Comparison of ENCODE assay signal across 8 mouse cellular contexts in genomic region chr12:70967581-70967980, GRCm38 (mm10). TPM values are rescaled to one million over a fixed set of nuclear protein-coding genes. Genes with fewer than 3 reads are reported as not detected.
DNase-seq lines count a peak whose midpoint lies in the region; ATAC-seq lines count a peak whose summit lies in the region.

No protein-coding gene starts in this region.

- peak overlapping the region; percentile 93 to 96 for H3K27ac ChIP-seq in heart, embryonic 14.5 days (replicated peaks in 1 of 2; ENCODE audit: control insufficient read depth in 1 of 2, insufficient read depth in 1 of 2, low read depth in 2 of 2, low read length in 2 of 2)
- peak overlapping the region; percentile 62; the same call in 1 of the 2 replicates for H3K27ac ChIP-seq in midbrain, embryonic 11.5 days (ENCODE audit: low read depth, low read length)

- intact Hi-C loops in gastrocnemius, postnatal 36 days (cut with DNase I), result loop anchor here (5.0 kb wide), 1 partner anchor 50 kb away; the partner anchor contains the start of gene Arid4a

- H3K36me3 ChIP-seq in heart, embryonic 14.5 days (ENCODE audit: control insufficient read depth, insufficient read depth, low read length), result peaks cover 22% of the 10 kb centered on the region
- H3K36me3 ChIP-seq in midbrain, embryonic 11.5 days (ENCODE audit: control insufficient read depth, insufficient read depth, low read length), result peaks cover 3% of the 10 kb centered on the region; the same call in 1 of the 2 replicates

- no peaks in the 10 kb centered on the region for H3K27me3 ChIP-seq in heart, embryonic 14.5 days (ENCODE audit: control insufficient read depth, insufficient read depth, low read length)
- no peaks in the 10 kb centered on the region for H3K27me3 ChIP-seq in midbrain, embryonic 11.5 days (ENCODE audit: control insufficient read depth, insufficient read depth, low read length)

- H3K9me3 ChIP-seq in heart, embryonic 14.5 days (ENCODE audit: control insufficient read depth, low read length), result no peaks in the 10 kb centered on the region
- H3K9me3 ChIP-seq in midbrain, embryonic 11.5 days (ENCODE audit: control insufficient read depth, low read length), result no peaks in the 10 kb centered on the region

- peak overlapping the region; percentile 56 to 78; a peak in 3 of 4 replicates for H3K4me3 ChIP-seq in heart, embryonic 14.5 days (ENCODE audit: control insufficient read depth in 1 of 2, insufficient read depth in 1 of 2, low read depth in 1 of 2, low read length in 2 of 2)
- peak overlapping the region; percentile 52 for H3K4me3 ChIP-seq in midbrain, embryonic 11.5 days (ENCODE audit: low read depth, low read length)

- WGBS in heart, embryonic 14.5 days, result 33% methylated on average over 8 of the region's 8 CpGs
- 53% methylated on average over 8 of the region's 8 CpGs for WGBS in midbrain, embryonic 11.5 days

- H3K9ac ChIP-seq in heart, embryonic 14.5 days (ENCODE audit: low read length), result peak overlapping the region; percentile 83
- peak overlapping the region; percentile 72 for H3K9ac ChIP-seq in midbrain, embryonic 11.5 days (ENCODE audit: low read length)

- ATAC-seq in heart, embryonic 14.5 days (ENCODE audit: insufficient number of reproducible peaks, insufficient read depth, low FRiP score, low read depth), result no peak
- ATAC-seq in midbrain, embryonic 11.5 days (ENCODE audit: low FRiP score), result no peak

- 0 out of 4 replicates have a peak, but pooled peaks cover 0 to 4% of the 10 kb centered on the region in 2 experiments for H3K4me1 ChIP-seq in heart, embryonic 14.5 days (ENCODE audit: control insufficient read depth in 2 of 2, insufficient read depth in 2 of 2, low read length in 2 of 2)
- H3K4me1 ChIP-seq in midbrain, embryonic 11.5 days (ENCODE audit: control insufficient read depth, insufficient read depth, low read length), result peaks cover 2% of the 10 kb centered on the region; the same call in 1 of the 2 replicates

- H3K4me2 ChIP-seq in heart, embryonic 14.5 days (ENCODE audit: low read length), result peak overlapping the region; percentile 67
- H3K4me2 ChIP-seq in midbrain, embryonic 11.5 days, result peak overlapping the region; percentile 52

- peak; percentile 33 for DNase-seq in kidney, adult 9 months
- no peak for DNase-seq in kidney, postnatal 10 days
- DNase-seq in MN1 (ENCODE audit: low spot score), result peak; percentile 39
- peak; percentile 87 for DNase-seq in midbrain, embryonic 11.5 days (ENCODE audit: low spot score, missing footprints)
- DNase-seq in gastrocnemius, postnatal 36 days, result no peak
- no peak for DNase-seq in testis, postnatal 10 days (ENCODE audit: low spot score)
- DNase-seq in spleen, adult 18-20 months, result no peak

RNA-seq across cellular contexts. Expression of gene Psma3, which starts 6.8 kb away (rescaled TPM):
- 427 and 453 TPM in 2 replicates for polyA plus RNA-seq in heart, embryonic 14.5 days (2014; fragmentation: Nextera tagmentation; extraction: Ambion mirVana)
- 654 and 676 TPM in 2 replicates for polyA plus RNA-seq in midbrain, embryonic 11.5 days (2014; fragmentation: Nextera tagmentation; extraction: Ambion mirVana)
- total RNA-seq in gastrocnemius, postnatal 36 days (2021), result 100 to 1,000 TPM; 278 to 296 TPM

RNA-seq across cellular contexts. Expression of gene Actr10, which starts 29.9 kb away (rescaled TPM):
- polyA plus RNA-seq in heart, embryonic 14.5 days (2014; fragmentation: Nextera tagmentation; extraction: Ambion mirVana), result 208 and 222 TPM in 2 replicates
- polyA plus RNA-seq in midbrain, embryonic 11.5 days (2014; fragmentation: Nextera tagmentation; extraction: Ambion mirVana), result 275 and 291 TPM in 2 replicates
- 10 to 100 TPM; 88.1 to 92.1 TPM for total RNA-seq in gastrocnemius, postnatal 36 days (2021)

RNA-seq across cellular contexts. Expression of gene Arid4a, which starts 48.2 kb away (rescaled TPM):
- polyA plus RNA-seq in heart, embryonic 14.5 days (2014; fragmentation: Nextera tagmentation; extraction: Ambion mirVana), result 23.3 and 29.5 TPM in 2 replicates
- 34.5 and 35.2 TPM in 2 replicates for polyA plus RNA-seq in midbrain, embryonic 11.5 days (2014; fragmentation: Nextera tagmentation; extraction: Ambion mirVana)
- total RNA-seq in gastrocnemius, postnatal 36 days (2021), result 1 to 10 TPM; 6.8 to 7.8 TPM

Comparison
In these comparisons a context has a peak if more than half of its experiments do, and no peak if none do; other contexts are left out.
1. DNase-seq: peak in kidney, adult 9 months (single experiment), MN1 (single experiment) and midbrain, embryonic 11.5 days (single experiment); none in kidney, postnatal 10 days (single experiment), gastrocnemius, postnatal 36 days (0 of 2), testis, postnatal 10 days (single experiment) and spleen, adult 18-20 months (0 of 2).